Mouse (Mus musculus): ENCODE data around the gene Dmrtc1c2. TPM values are rescaled to one million over a fixed set of nuclear protein-coding genes. Genes with fewer than 3 reads are reported as not detected.

Dmrtc1c2 gene
- total RNA-seq (2023): not detected in 4 replicates

GRCm38 (mm10) chrX:102854516-102854915, at the start of gene Dmrtc1c2:
TSS of gene Dmrtc1c2 (minus strand) at chrX:102854616.

GRCm38 (mm10) chrX:102867871-102868270, 13.5 kb upstream of the Dmrtc1c2 start, which contains the start of gene 1700031F05Rik:
TSS of gene 1700031F05Rik (minus strand) at chrX:102867971.

GRCm38 (mm10) chrX:102802663-102803062, 51.8 kb downstream of the Dmrtc1c2 start, which contains the start of gene Dmrtc1c1:
TSS of gene Dmrtc1c1 (plus strand) at chrX:102802963.

Other genes starting within 250 kb of the Dmrtc1c2 start
- 18.8 to 21.0 TPM (median 19.6 TPM) in 4 replicates for gene Phka1, start 210.4 kb downstream of the Dmrtc1c2 start, total RNA-seq (2023)
- gene Gm3880, start 167.6 kb downstream of the Dmrtc1c2 start, total RNA-seq (2023): not detected in 4 replicates
- gene Gm9112, start 147.0 kb downstream of the Dmrtc1c2 start, total RNA-seq (2023): not detected in 4 replicates
- gene Dmrtc1b, start 146.8 kb downstream of the Dmrtc1c2 start, total RNA-seq (2023): not detected in 4 replicates
- not detected in 4 replicates for gene Dmrtc1c1, start 51.7 kb downstream of the Dmrtc1c2 start, total RNA-seq (2023)
- gene 1700031F05Rik, start 13.4 kb upstream of the Dmrtc1c2 start, total RNA-seq (2023): not detected in 4 replicates
- not detected in 4 replicates for gene Dmrtc1a, start 54.1 kb upstream of the Dmrtc1c2 start, total RNA-seq (2023)
- gene 1700011M02Rik, start 54.3 kb upstream of the Dmrtc1c2 start, total RNA-seq (2023): not detected in 4 replicates
- gene 1700018G05Rik, start 73.8 kb upstream of the Dmrtc1c2 start, total RNA-seq (2023): not detected in 4 replicates

Data from B cell, adult 62 days (primary cell).